Mouse (Mus musculus): Measurements from ENCODE around the gene B3gnt9. TPM values are rescaled to one million over a fixed set of nuclear protein-coding genes. Genes with fewer than 3 reads are reported as not detected.

The B3gnt9 gene
- total and polyA plus RNA-seq, 2 experiments from 2014 or later = 6.0 to 7.3 TPM

GRCm38 (mm10) chr8:105224413-105225271 is 30.3 kb downstream of the B3gnt9 start, which contains the start of gene D230025D16Rik:
TSS of gene D230025D16Rik (plus strand) at chr8:105225145.
- H3K9me3 ChIP-seq (replicated peaks; ENCODE audit: control insufficient read depth, low read length) = no peaks in the 10 kb centered on the region
- peak within 1 kb of the TSS; percentile 96 for H3K4me2 ChIP-seq (ENCODE audit: low read depth, low read length)
- TF ChIP-seq CTCF (IDR thresholded peaks at IDR 0.05; ENCODE audit: low read depth) = no peak
- no peak for TF ChIP-seq EP300 (IDR thresholded peaks at IDR 0.05; ENCODE audit: low read depth)
- peak; percentile 94 for DNase-seq (ENCODE audit: low spot score)
- H3K27ac ChIP-seq (ENCODE audit: low read depth) = peak within 1 kb of the TSS; percentile 92
- H3K36me3 ChIP-seq (replicated peaks; ENCODE audit: control insufficient read depth, insufficient read depth, low read length) = no peaks in the 10 kb centered on the region
- 1% methylated on average over 34 of the region's 34 CpGs for WGBS
- no peaks in the 10 kb centered on the region for H3K27me3 ChIP-seq (ENCODE audit: control insufficient read depth, insufficient read depth, low read length)
- peaks cover 17% of the 10 kb centered on the region for H3K4me1 ChIP-seq (ENCODE audit: control insufficient read depth, insufficient read depth)
- peak within 1 kb of the TSS; percentile 94 for H3K9ac ChIP-seq (replicated peaks; ENCODE audit: low read depth, low read length)
- peak; percentile 95 for ATAC-seq (ENCODE audit: insufficient read depth, low read depth)
- peak within 1 kb of the TSS; percentile 99 for H3K4me3 ChIP-seq (ENCODE audit: low read depth, low read length)

- no peaks in the 10 kb centered on the region for H3K27me3 ChIP-seq (ENCODE audit: control insufficient read depth, insufficient read depth, low read length)
- no peaks in the 10 kb centered on the region for H3K36me3 ChIP-seq (replicated peaks; ENCODE audit: control insufficient read depth, insufficient read depth, low read length)
- WGBS = 55% methylated on average over 7 of the region's 7 CpGs
- DNase-seq (ENCODE audit: low spot score) = no peak
- TF ChIP-seq EP300 (IDR thresholded peaks at IDR 0.05; ENCODE audit: low read depth) = no peak
- TF ChIP-seq CTCF (IDR thresholded peaks at IDR 0.05; ENCODE audit: low read depth) = no peak
- peaks cover 17% of the 10 kb centered on the region for H3K4me1 ChIP-seq (ENCODE audit: control insufficient read depth, insufficient read depth)
- no peak overlapping the region for H3K9ac ChIP-seq (replicated peaks; ENCODE audit: low read depth, low read length)
- H3K4me2 ChIP-seq (ENCODE audit: low read depth, low read length) = 0 out of 2 replicates have a peak overlapping the region, but pooled peaks have one; percentile 96
- 0 out of 2 replicates have a peak overlapping the region, but pooled peaks have one; percentile 99 for H3K4me3 ChIP-seq (ENCODE audit: low read depth, low read length)
- no peaks in the 10 kb centered on the region for H3K9me3 ChIP-seq (replicated peaks; ENCODE audit: control insufficient read depth, low read length)
- H3K27ac ChIP-seq (ENCODE audit: low read depth) = peak overlapping the region; percentile 92
- no peak for ATAC-seq (ENCODE audit: insufficient read depth, low read depth)
These were observed 31.1 kb downstream of the B3gnt9 start for GRCm38 (mm10) chr8:105223850-105224249.

GRCm38 (mm10) chr8:105217926-105218522 is 36.9 kb downstream of the B3gnt9 start:
- TF ChIP-seq EP300 (IDR thresholded peaks at IDR 0.05; ENCODE audit: low read depth) (no peak), CTCF (IDR thresholded peaks at IDR 0.05; ENCODE audit: low read depth) (peak; percentile 74)
- no peak overlapping the region for H3K4me2 ChIP-seq (ENCODE audit: low read depth, low read length)
- peak; percentile 69 for DNase-seq (ENCODE audit: low spot score)
- 72% methylated on average over 5 of the region's 5 CpGs for WGBS
- no peak overlapping the region for H3K27ac ChIP-seq (ENCODE audit: low read depth)
- no peaks in the 10 kb centered on the region for H3K9me3 ChIP-seq (replicated peaks; ENCODE audit: control insufficient read depth, low read length)
- no peak for ATAC-seq (ENCODE audit: insufficient read depth, low read depth)
- no peak overlapping the region for H3K9ac ChIP-seq (replicated peaks; ENCODE audit: low read depth, low read length)
- H3K4me1 ChIP-seq (ENCODE audit: control insufficient read depth, insufficient read depth) = no peaks in the 10 kb centered on the region
- H3K36me3 ChIP-seq (replicated peaks; ENCODE audit: control insufficient read depth, insufficient read depth, low read length) = peaks cover 17% of the 10 kb centered on the region
- H3K4me3 ChIP-seq (ENCODE audit: low read depth, low read length) = no peak overlapping the region
- no peaks in the 10 kb centered on the region for H3K27me3 ChIP-seq (ENCODE audit: control insufficient read depth, insufficient read depth, low read length)

GRCm38 (mm10) chr8:105214104-105214503 is 40.8 kb downstream of the B3gnt9 start:
- H3K27ac ChIP-seq (ENCODE audit: low read depth) = no peak overlapping the region
- TF ChIP-seq EP300 (IDR thresholded peaks at IDR 0.05; ENCODE audit: low read depth) (no peak), CTCF (IDR thresholded peaks at IDR 0.05; ENCODE audit: low read depth) (no peak; the same call in 1 of the 2 replicates)
- H3K4me2 ChIP-seq (ENCODE audit: low read depth, low read length) = no peak overlapping the region
- DNase-seq (ENCODE audit: low spot score) = no peak
- H3K27me3 ChIP-seq (ENCODE audit: control insufficient read depth, insufficient read depth, low read length) = no peaks in the 10 kb centered on the region
- 94% methylated on average over 5 of the region's 5 CpGs for WGBS
- ATAC-seq (ENCODE audit: insufficient read depth, low read depth) = no peak
- peaks cover 17% of the 10 kb centered on the region for H3K36me3 ChIP-seq (replicated peaks; ENCODE audit: control insufficient read depth, insufficient read depth, low read length)
- no peak overlapping the region for H3K9ac ChIP-seq (replicated peaks; ENCODE audit: low read depth, low read length)
- H3K4me1 ChIP-seq (ENCODE audit: control insufficient read depth, insufficient read depth) = no peaks in the 10 kb centered on the region; the same call in 1 of the 2 replicates
- H3K4me3 ChIP-seq (ENCODE audit: low read depth, low read length) = no peak overlapping the region
- H3K9me3 ChIP-seq (replicated peaks; ENCODE audit: control insufficient read depth, low read length) = no peaks in the 10 kb centered on the region

GRCm38 (mm10) chr8:105209153-105210110 is 45.5 kb downstream of the B3gnt9 start:
- Histone ChIP-seq H3K4me2 (ENCODE audit: low read depth, low read length) (no peak overlapping the region), H3K9ac (replicated peaks; ENCODE audit: low read depth, low read length) (no peak overlapping the region), H3K36me3 (replicated peaks; ENCODE audit: control insufficient read depth, insufficient read depth, low read length) (peaks cover 5% of the 10 kb centered on the region; the same call in 1 of the 2 replicates), H3K4me1 (ENCODE audit: control insufficient read depth, insufficient read depth) (no peaks in the 10 kb centered on the region; the same call in 1 of the 2 replicates), H3K27ac (ENCODE audit: low read depth) (no peak overlapping the region), H3K27me3 (ENCODE audit: control insufficient read depth, insufficient read depth, low read length) (no peaks in the 10 kb centered on the region), H3K4me3 (ENCODE audit: low read depth, low read length) (no peak overlapping the region), H3K9me3 (replicated peaks; ENCODE audit: control insufficient read depth, low read length) (no peaks in the 10 kb centered on the region)
- ATAC-seq (ENCODE audit: insufficient read depth, low read depth) = no peak
- TF ChIP-seq CTCF (IDR thresholded peaks at IDR 0.05; ENCODE audit: low read depth) (no peak), EP300 (IDR thresholded peaks at IDR 0.05; ENCODE audit: low read depth) (no peak)
- WGBS = 27% methylated on average over 1 of the region's 1 CpGs
- DNase-seq (ENCODE audit: low spot score) = no peak
